Mouse (Mus musculus) lung, postnatal 36 days (tissue): ENCODE data around the gene Rnf157.

ENCODE experiments used
- DNase-seq: peaks from one replicate; pipeline ENCODE4 v3.0.0; 2022; ENCODE audit warnings: mixed read lengths

The Rnf157 gene

DNA sequence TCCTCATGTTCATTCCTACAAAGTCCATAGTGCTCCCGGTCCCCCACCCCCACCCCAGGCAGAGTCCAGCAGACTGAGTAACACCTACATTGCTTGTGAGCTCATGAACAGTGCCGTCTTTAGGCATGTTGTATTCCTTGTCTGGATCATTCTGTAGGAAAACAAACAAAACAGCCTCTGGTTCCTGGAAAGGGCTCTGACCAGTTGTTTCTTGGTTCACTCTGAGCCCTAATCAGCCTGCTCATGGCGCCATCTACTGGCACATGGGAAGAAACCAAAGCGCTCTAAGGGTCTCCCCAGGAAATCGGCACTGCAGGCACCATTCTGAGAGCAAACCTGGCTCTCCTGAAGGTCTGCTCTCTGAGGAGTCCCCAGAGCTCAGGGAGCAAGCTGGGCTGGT, 118.5 kb downstream of the Rnf157 start:
- DNase-seq, result peak; percentile 74

DNA sequence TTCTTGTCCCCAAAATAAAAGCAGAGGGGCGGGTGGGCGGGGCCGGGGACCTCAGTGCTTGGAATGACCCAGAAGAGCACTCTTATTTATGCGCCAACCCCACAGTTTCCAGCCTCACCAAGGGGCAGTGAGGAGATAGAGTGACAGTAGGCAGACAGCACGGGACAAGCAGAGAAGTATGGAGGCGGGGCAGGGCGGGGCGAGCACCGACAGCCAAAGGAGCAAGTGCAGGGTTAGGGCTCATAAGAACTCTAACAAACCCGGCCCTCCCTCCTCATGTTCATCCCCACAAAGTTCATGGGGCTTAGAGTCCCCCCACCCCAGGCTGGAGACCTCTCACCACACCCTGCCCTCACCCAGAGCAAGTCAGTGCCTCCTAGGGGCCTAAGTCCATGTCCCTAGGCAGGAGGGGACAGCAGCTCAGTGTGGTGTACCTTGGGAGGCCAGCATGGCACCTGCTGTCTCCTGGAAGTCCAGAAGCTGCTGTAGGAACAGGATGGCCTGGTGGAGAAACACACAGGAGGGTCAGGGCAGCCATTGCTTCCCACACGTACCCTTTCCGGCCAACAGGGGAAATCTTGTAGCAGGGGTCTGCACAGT, 119.2 kb downstream of the Rnf157 start:
- no peak for DNase-seq

DNA sequence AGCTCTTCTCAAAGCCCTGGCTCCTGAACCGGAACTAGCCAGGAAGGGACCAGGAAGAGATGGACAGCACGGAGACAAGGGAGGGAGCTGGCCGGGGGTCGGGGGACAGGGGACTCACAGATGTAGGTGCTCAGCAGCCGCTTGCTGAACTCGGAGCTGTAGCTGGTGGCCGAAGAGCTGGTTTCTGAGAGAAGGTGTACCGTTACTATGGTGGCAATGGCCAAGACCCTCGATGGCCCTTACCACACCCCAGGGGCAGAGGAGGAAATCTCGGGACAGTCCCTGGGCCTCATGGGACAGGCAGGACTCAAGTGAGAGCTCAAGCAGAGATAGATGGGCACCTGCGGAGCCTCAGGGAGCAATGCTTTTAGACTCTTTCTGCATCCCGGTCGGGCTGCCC, 120.4 kb downstream of the Rnf157 start:
- no peak for DNase-seq

DNA sequence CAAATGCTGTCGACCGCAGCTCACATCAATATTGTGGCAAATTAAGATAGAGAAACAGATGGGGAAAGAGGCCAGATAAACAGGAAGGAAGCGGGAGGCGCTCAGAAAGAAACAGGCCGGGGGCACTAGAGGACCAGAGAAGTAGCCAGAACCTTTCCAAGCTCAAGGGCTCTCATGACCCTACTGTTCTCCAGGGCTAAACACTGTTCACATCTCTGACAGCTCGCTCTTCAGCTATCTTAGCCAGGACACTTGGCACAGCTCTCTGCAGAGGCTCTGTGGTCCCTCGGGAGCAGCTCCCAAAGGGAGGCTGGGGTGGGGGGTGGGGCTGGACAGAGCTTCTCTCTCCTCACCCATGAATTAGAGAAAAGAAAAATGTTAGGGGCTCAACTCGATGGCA, 122.3 kb downstream of the Rnf157 start:
- peak; percentile 3 for DNase-seq

DNA sequence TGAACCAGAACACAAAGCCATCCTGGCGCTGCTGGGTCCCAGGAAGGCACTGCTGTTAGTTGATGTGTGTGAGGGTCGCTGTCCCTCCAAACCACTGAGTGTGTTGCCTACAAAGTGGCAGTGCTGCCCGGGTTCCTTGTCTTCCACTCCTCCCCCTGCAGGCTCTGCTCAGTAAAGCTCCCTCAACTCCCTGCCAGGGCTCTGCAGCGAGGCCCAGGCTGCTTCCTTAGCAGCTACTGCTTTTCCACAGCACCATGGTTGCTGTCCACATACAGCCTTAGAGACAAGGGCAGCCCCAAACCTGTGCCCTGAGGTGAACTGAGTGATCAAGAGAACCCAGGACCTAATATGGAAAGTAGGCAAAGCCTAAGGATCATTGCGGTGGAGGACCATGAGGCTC, 125.5 kb downstream of the Rnf157 start:
- DNase-seq, result no peak
